Mouse (Mus musculus): ENCODE data around the gene Gm26620. TPM values are rescaled to one million over a fixed set of nuclear protein-coding genes. Genes with fewer than 3 reads are reported as not detected.

The Gm26620 gene
- polyA plus RNA-seq (2014; fragmentation: Nextera tagmentation; extraction: Ambion mirVana), result 0.38 and 0.66 TPM in 2 replicates

- Histone ChIP-seq H3K4me2 (peak within 1 kb of the TSS; percentile 90), H3K27ac (ENCODE audit: low read depth, low read length) (peak within 1 kb of the TSS; percentile 71), H3K4me3 (ENCODE audit: low read depth, low read length) (peak within 1 kb of the TSS; percentile 92), H3K4me1 (ENCODE audit: control insufficient read depth, insufficient read depth, low read length) (peaks cover 4% of the 10 kb centered on the region; the same call in 1 of the 2 replicates), H3K27me3 (ENCODE audit: control insufficient read depth, insufficient read depth, low read length) (no peaks in the 10 kb centered on the region), H3K9me3 (replicated peaks; ENCODE audit: control insufficient read depth, low read length) (no peaks in the 10 kb centered on the region), H3K9ac (ENCODE audit: low read depth, low read length) (peak within 1 kb of the TSS; percentile 91), H3K36me3 (ENCODE audit: control insufficient read depth, insufficient read depth, low read length) (0 out of 2 replicates have a peak, but pooled peaks cover 3% of the 10 kb centered on the region)
- WGBS (ENCODE audit: insufficient replicate concordance), result under 1% methylated on average over 46 of the region's 46 CpGs
- peak; percentile 83 for ATAC-seq (replicated peaks; ENCODE audit: insufficient number of reproducible peaks, low FRiP score, low TSS enrichment)
Observed at GRCm38 (mm10) chr1:170884978-170885561, at the start of gene Gm26620, which contains the start of gene Dusp12. TSS of gene Gm26620 (plus strand) at chr1:170885065. TSS of gene Dusp12 (minus strand) at chr1:170885540.

DNA sequence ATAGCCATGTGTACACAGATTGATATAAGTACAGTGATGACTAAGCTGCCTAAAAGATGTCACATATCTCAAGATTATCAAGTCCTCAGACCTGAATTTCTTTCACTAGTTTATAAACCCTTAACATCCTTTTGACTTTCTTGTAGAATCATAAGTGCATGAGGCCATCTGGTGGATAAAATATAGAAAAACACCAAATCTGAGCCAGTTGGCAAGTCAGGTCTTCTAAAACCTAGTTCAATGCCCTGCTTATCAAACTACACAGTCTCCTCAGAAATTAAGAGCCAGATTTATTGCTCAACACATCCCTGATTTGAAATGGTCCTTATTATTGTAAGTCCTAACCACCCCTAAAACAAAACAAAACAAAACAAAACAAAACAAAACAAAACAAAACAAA lies 45.2 kb upstream of the Gm26620 start:
- no peak overlapping the region for H3K4me2 ChIP-seq
- no peaks in the 10 kb centered on the region for H3K9me3 ChIP-seq (replicated peaks; ENCODE audit: control insufficient read depth, low read length)
- H3K36me3 ChIP-seq (ENCODE audit: control insufficient read depth, insufficient read depth, low read length), result no peaks in the 10 kb centered on the region; the same call in 1 of the 2 replicates
- H3K27me3 ChIP-seq (ENCODE audit: control insufficient read depth, insufficient read depth, low read length), result no peaks in the 10 kb centered on the region
- no peak overlapping the region for H3K4me3 ChIP-seq (ENCODE audit: low read depth, low read length)
- no peak overlapping the region for H3K9ac ChIP-seq (ENCODE audit: low read depth, low read length)
- no peak for ATAC-seq (replicated peaks; ENCODE audit: insufficient number of reproducible peaks, low FRiP score, low TSS enrichment)
- H3K27ac ChIP-seq (ENCODE audit: low read depth, low read length), result no peak overlapping the region
- H3K4me1 ChIP-seq (ENCODE audit: control insufficient read depth, insufficient read depth, low read length), result peaks cover 9% of the 10 kb centered on the region; the same call in 1 of the 2 replicates

- Histone ChIP-seq H3K4me2 (no peak overlapping the region), H3K4me3 (ENCODE audit: low read depth, low read length) (no peak overlapping the region), H3K27me3 (ENCODE audit: control insufficient read depth, insufficient read depth, low read length) (no peaks in the 10 kb centered on the region), H3K4me1 (ENCODE audit: control insufficient read depth, insufficient read depth, low read length) (peaks cover 12% of the 10 kb centered on the region), H3K9ac (ENCODE audit: low read depth, low read length) (no peak overlapping the region), H3K36me3 (ENCODE audit: control insufficient read depth, insufficient read depth, low read length) (no peaks in the 10 kb centered on the region), H3K27ac (ENCODE audit: low read depth, low read length) (no peak overlapping the region), H3K9me3 (replicated peaks; ENCODE audit: control insufficient read depth, low read length) (no peaks in the 10 kb centered on the region)
- ATAC-seq (replicated peaks; ENCODE audit: insufficient number of reproducible peaks, low FRiP score, low TSS enrichment), result no peak
- 58% methylated on average over 8 of the region's 8 CpGs for WGBS (ENCODE audit: insufficient replicate concordance)
Observed at GRCm38 (mm10) chr1:170844380-170844779, 40.5 kb upstream of the Gm26620 start.

- peak; percentile 60; the same call in 1 of the 2 replicates for ATAC-seq (replicated peaks; ENCODE audit: insufficient number of reproducible peaks, low FRiP score, low TSS enrichment)
- no peaks in the 10 kb centered on the region for H3K9me3 ChIP-seq (replicated peaks; ENCODE audit: control insufficient read depth, low read length)
- 13% methylated on average over 10 of the region's 10 CpGs for WGBS (ENCODE audit: insufficient replicate concordance)
- H3K9ac ChIP-seq (ENCODE audit: low read depth, low read length), result peak overlapping the region; percentile 62
- H3K4me3 ChIP-seq (ENCODE audit: low read depth, low read length), result no peak overlapping the region; the same call in 1 of the 2 replicates
- H3K27ac ChIP-seq (ENCODE audit: low read depth, low read length), result peak overlapping the region; percentile 73
- H3K36me3 ChIP-seq (ENCODE audit: control insufficient read depth, insufficient read depth, low read length), result 0 out of 2 replicates have a peak, but pooled peaks cover 2% of the 10 kb centered on the region
- peak overlapping the region; percentile 57 for H3K4me2 ChIP-seq
- peaks cover 20% of the 10 kb centered on the region for H3K4me1 ChIP-seq (ENCODE audit: control insufficient read depth, insufficient read depth, low read length)
- H3K27me3 ChIP-seq (ENCODE audit: control insufficient read depth, insufficient read depth, low read length), result no peaks in the 10 kb centered on the region
Observed at GRCm38 (mm10) chr1:170845448-170846307, 39.2 kb upstream of the Gm26620 start.

- no peak for ATAC-seq (replicated peaks; ENCODE audit: insufficient number of reproducible peaks, low FRiP score, low TSS enrichment)
- Histone ChIP-seq H3K4me2 (no peak overlapping the region), H3K9ac (ENCODE audit: low read depth, low read length) (no peak overlapping the region), H3K27me3 (ENCODE audit: control insufficient read depth, insufficient read depth, low read length) (no peaks in the 10 kb centered on the region), H3K4me1 (ENCODE audit: control insufficient read depth, insufficient read depth, low read length) (peaks cover 24% of the 10 kb centered on the region), H3K4me3 (ENCODE audit: low read depth, low read length) (no peak overlapping the region), H3K36me3 (ENCODE audit: control insufficient read depth, insufficient read depth, low read length) (0 out of 2 replicates have a peak, but pooled peaks cover 2% of the 10 kb centered on the region), H3K27ac (ENCODE audit: low read depth, low read length) (no peak overlapping the region; the same call in 1 of the 2 replicates), H3K9me3 (replicated peaks; ENCODE audit: control insufficient read depth, low read length) (no peaks in the 10 kb centered on the region)
- 88% methylated on average over 2 of the region's 2 CpGs for WGBS (ENCODE audit: insufficient replicate concordance)
Observed at GRCm38 (mm10) chr1:170850007-170850406, 34.9 kb upstream of the Gm26620 start.

GRCm38 (mm10) chr1:170850637-170851624 lies 33.9 kb upstream of the Gm26620 start:
- Histone ChIP-seq H3K9ac (ENCODE audit: low read depth, low read length) (peak overlapping the region; percentile 39; the same call in 1 of the 2 replicates), H3K27ac (ENCODE audit: low read depth, low read length) (peak overlapping the region; percentile 7; the same call in 1 of the 2 replicates), H3K4me1 (ENCODE audit: control insufficient read depth, insufficient read depth, low read length) (peaks cover 20% of the 10 kb centered on the region), H3K9me3 (replicated peaks; ENCODE audit: control insufficient read depth, low read length) (no peaks in the 10 kb centered on the region), H3K36me3 (ENCODE audit: control insufficient read depth, insufficient read depth, low read length) (0 out of 2 replicates have a peak, but pooled peaks cover 2% of the 10 kb centered on the region), H3K4me3 (ENCODE audit: low read depth, low read length) (0 out of 2 replicates have a peak overlapping the region, but pooled peaks have one; percentile 3), H3K27me3 (ENCODE audit: control insufficient read depth, insufficient read depth, low read length) (no peaks in the 10 kb centered on the region), H3K4me2 (peak overlapping the region; percentile 48)
- 41% methylated on average over 23 of the region's 23 CpGs for WGBS (ENCODE audit: insufficient replicate concordance)
- ATAC-seq (replicated peaks; ENCODE audit: insufficient number of reproducible peaks, low FRiP score, low TSS enrichment), result peak; percentile 47

DNA sequence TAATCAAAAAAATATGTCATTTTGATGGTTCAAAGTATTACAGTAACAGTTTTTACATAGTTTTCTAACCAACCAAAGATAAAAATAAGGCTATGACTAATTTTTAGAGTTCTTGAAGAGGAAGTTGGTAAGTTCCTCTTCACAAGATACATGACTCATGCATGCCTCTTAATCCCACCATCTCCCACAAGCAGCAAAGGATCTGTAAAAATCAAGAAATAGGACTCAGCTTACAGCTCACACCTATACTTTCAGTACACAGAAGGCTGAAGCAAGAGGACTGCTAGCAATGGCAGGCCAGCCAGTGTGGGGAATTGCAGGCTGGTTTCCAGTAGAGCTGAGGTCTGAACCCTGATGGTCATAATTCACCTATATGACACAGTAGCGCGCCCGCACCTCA lies 31.3 kb upstream of the Gm26620 start:
- Histone ChIP-seq H3K27me3 (ENCODE audit: control insufficient read depth, insufficient read depth, low read length) (no peaks in the 10 kb centered on the region), H3K36me3 (ENCODE audit: control insufficient read depth, insufficient read depth, low read length) (0 out of 2 replicates have a peak, but pooled peaks cover 2% of the 10 kb centered on the region), H3K9me3 (replicated peaks; ENCODE audit: control insufficient read depth, low read length) (no peaks in the 10 kb centered on the region), H3K9ac (ENCODE audit: low read depth, low read length) (no peak overlapping the region), H3K4me1 (ENCODE audit: control insufficient read depth, insufficient read depth, low read length) (peaks cover 22% of the 10 kb centered on the region), H3K4me2 (no peak overlapping the region), H3K4me3 (ENCODE audit: low read depth, low read length) (no peak overlapping the region), H3K27ac (ENCODE audit: low read depth, low read length) (no peak overlapping the region)
- no peak for ATAC-seq (replicated peaks; ENCODE audit: insufficient number of reproducible peaks, low FRiP score, low TSS enrichment)
- 100% methylated on average over 3 of the region's 3 CpGs for WGBS (ENCODE audit: insufficient replicate concordance)

Measured in heart, embryonic 11.5 days (tissue).